Mouse (Mus musculus) CD4-positive naive resting alpha-beta T cell, adult 76 days (primary cell): ENCODE results near the gene Olfr1036. TPM values are rescaled to one million over a fixed set of nuclear protein-coding genes. Genes with fewer than 3 reads are reported as not detected.

ENCODE experiments used
- total RNA-seq: library from RNA; stranded (reverse); gene quantifications from one replicate; pipeline ENCODE4 v1.2.4, GENCODE M21; 2023

The Olfr1036 gene
- total RNA-seq = not detected

GRCm38 (mm10) chr2:86073692-86074091 is at the start of gene Olfr1036:
Gene Olfr1036, plus strand, starts transcription at chr2:86073992.

GRCm38 (mm10) chr2:86045561-86045960 is 28.2 kb upstream of the Olfr1036 start, which contains the start of gene Olfr1034:
Gene Olfr1034, plus strand, starts transcription at chr2:86045861.

GRCm38 (mm10) chr2:86087285-86087684 is 13.5 kb downstream of the Olfr1036 start, which contains the start of gene Olfr1037:
Gene Olfr1037, minus strand, starts transcription at chr2:86087385.

Other genes with a start within 250 kb of the Olfr1036 start
- not detected for gene Olfr1019, start 228.5 kb upstream of the Olfr1036 start, total RNA-seq
- not detected for gene Olfr1020, start 227.0 kb upstream of the Olfr1036 start, total RNA-seq
- gene Olfr1022, start 205.4 kb upstream of the Olfr1036 start, total RNA-seq = not detected
- not detected for gene Olfr1023, start 188.4 kb upstream of the Olfr1036 start, total RNA-seq
- not detected for gene Olfr1024, start 168.9 kb upstream of the Olfr1036 start, total RNA-seq
- gene Olfr1025-ps1, start 158.8 kb upstream of the Olfr1036 start, total RNA-seq = not detected
- gene Olfr1026, start 152.4 kb upstream of the Olfr1036 start, total RNA-seq = not detected
- gene Olfr1028, start 123.6 kb upstream of the Olfr1036 start, total RNA-seq = not detected
- gene Olfr1029, start 100.1 kb upstream of the Olfr1036 start, total RNA-seq = not detected
- not detected for gene Olfr1030, start 94.7 kb upstream of the Olfr1036 start, total RNA-seq
- gene Olfr1031, start 83.7 kb upstream of the Olfr1036 start, total RNA-seq = not detected
- not detected for gene Olfr1032, start 68.5 kb upstream of the Olfr1036 start, total RNA-seq
- not detected for gene Olfr1033, start 53.4 kb upstream of the Olfr1036 start, total RNA-seq
- not detected for gene Olfr1034, start 28.1 kb upstream of the Olfr1036 start, total RNA-seq
- gene Olfr1037, start 13.4 kb downstream of the Olfr1036 start, total RNA-seq = not detected
- not detected for gene Olfr1039, start 61.9 kb downstream of the Olfr1036 start, total RNA-seq
- not detected for gene Olfr1040, start 72.7 kb downstream of the Olfr1036 start, total RNA-seq
- gene Olfr1042, start 87.8 kb downstream of the Olfr1036 start, total RNA-seq = not detected
- gene Olfr1043, start 93.5 kb downstream of the Olfr1036 start, total RNA-seq = not detected
- not detected for gene Olfr1044, start 103.8 kb downstream of the Olfr1036 start, total RNA-seq
- not detected for gene Olfr52, start 111.7 kb downstream of the Olfr1036 start, total RNA-seq
- gene Olfr1045, start 129.0 kb downstream of the Olfr1036 start, total RNA-seq = not detected
- not detected for gene Olfr1046, start 145.3 kb downstream of the Olfr1036 start, total RNA-seq
- not detected for gene Olfr1047, start 157.4 kb downstream of the Olfr1036 start, total RNA-seq
- gene Olfr1048, start 166.3 kb downstream of the Olfr1036 start, total RNA-seq = not detected
- gene Olfr1049, start 184.3 kb downstream of the Olfr1036 start, total RNA-seq = not detected
- not detected for gene Olfr1051, start 205.1 kb downstream of the Olfr1036 start, total RNA-seq
- gene Olfr1052, start 218.5 kb downstream of the Olfr1036 start, total RNA-seq = not detected
- not detected for gene Olfr1053, start 241.3 kb downstream of the Olfr1036 start, total RNA-seq